Mouse (Mus musculus) intestine, embryonic 14.5 days (tissue): ENCODE data around the gene Akain1. TPM values are rescaled to one million over a fixed set of nuclear protein-coding genes. Genes with fewer than 3 reads are reported as not detected.
A peak's percentile ranks its signal among the peaks of the same experiment; 100 is the strongest.

ENCODE experiments used
- ATAC-seq: fragments of 200-750 bp; cut with Nextera tagmentation; replicated peaks from 2 replicates; pipeline ENCODE4 v1.8.0; 2017; ENCODE audit warnings: low read depth, moderate number of reproducible peaks, moderate TSS enrichment, moderate library complexity; ENCODE audit not compliant: low FRiP score, low TSS enrichment
- DNase-seq: peaks from one replicate; pipeline ENCODE4 v3.0.0-alpha.2; 2018; ENCODE audit warnings: low spot score
- H3K27ac ChIP-seq: fragments of 300-500 bp; sonication (generic); 2 replicates; pipeline ENCODE4 v1.5.1; 2014; ENCODE audit warnings: low read depth, mild to moderate bottlenecking, control low read depth
- H3K27me3 ChIP-seq: fragments of 300-500 bp; sonication (generic); replicated peaks from 2 replicates; pipeline ENCODE4 v1.6.1; 2014; ENCODE audit warnings: low read length, control low read depth; ENCODE audit not compliant: control insufficient read depth, insufficient read depth
- H3K36me3 ChIP-seq: fragments of 300-500 bp; sonication (generic); 2 replicates; pipeline ENCODE4 v1.6.1; 2014; ENCODE audit warnings: low read length, control low read depth; ENCODE audit not compliant: control insufficient read depth, insufficient read depth
- H3K4me1 ChIP-seq: fragments of 300-500 bp; sonication (generic); replicated peaks from 2 replicates; pipeline ENCODE4 v1.6.1; 2014; ENCODE audit warnings: low read length, control low read depth, mixed read lengths; ENCODE audit not compliant: control insufficient read depth, insufficient read depth
- H3K4me2 ChIP-seq: fragments of 300-500 bp; sonication (generic); 2 replicates; pipeline ENCODE4 v1.6.1; 2014; ENCODE audit warnings: low read length
- H3K4me3 ChIP-seq: fragments of 300-500 bp; sonication (generic); 2 replicates; pipeline ENCODE4 v1.5.1; 2014; ENCODE audit warnings: low read depth, low read length, control low read depth, mixed read lengths
- H3K9ac ChIP-seq: fragments of 300-500 bp; sonication (generic); 2 replicates; pipeline ENCODE4 v1.6.1; 2014; ENCODE audit warnings: mild to moderate bottlenecking, low read length
- H3K9me3 ChIP-seq: fragments of 300-500 bp; sonication (generic); 2 replicates; pipeline ENCODE4 v1.6.1; 2016; ENCODE audit warnings: low read length, control low read depth; ENCODE audit not compliant: control insufficient read depth
- WGBS: fragments of 180-500 bp; shearing (Covaris S2); extraction: QIAGEN DNeasy Blood & Tissue Kit; methylation state at CpG from one replicate; pipeline ENCODE4 v1.1.7; 2014; 5-methylcytosine and 5-hydroxymethylcytosine counted together
- polyA plus RNA-seq: library from polyadenylated mRNA; unstranded; fragments of >200 nt; fragmentation: Nextera tagmentation; extraction: Ambion mirVana; gene quantifications from 2 replicates; pipeline ENCODE4 v1.2.1, GENCODE M21; 2014

Gene Akain1
- polyA plus RNA-seq: not detected in 2 replicates

DNA sequence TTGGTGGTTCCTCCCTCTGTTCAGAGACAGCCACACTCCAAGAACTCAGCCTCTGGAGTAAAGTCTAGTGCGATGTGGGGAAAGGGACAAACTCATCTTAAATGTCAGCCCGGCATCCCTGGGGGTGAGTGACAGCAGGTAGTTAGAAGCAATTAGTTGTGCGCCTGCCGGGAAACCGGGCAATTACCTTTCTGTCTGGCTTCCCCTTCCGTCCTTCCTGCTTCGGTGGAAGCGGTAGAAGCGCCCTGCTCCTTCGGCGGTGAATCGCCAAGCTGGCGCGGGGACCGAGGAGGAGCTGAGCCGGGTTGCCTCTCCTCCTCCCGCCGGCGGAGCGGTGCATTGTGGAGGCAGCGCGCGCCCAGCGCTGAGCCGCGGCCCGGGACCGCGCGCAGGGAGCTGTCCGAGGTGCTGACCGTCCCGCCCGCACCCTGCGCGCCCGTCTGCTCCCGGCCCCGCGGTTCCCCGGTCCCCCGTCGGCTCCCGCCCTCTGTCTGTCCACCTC is at the start of gene Akain1:
TSS of gene Akain1 (plus strand) at position 337 of the 502 bp plus-strand sequence.
- peak within 1 kb of the TSS; percentile 30 for H3K4me3 ChIP-seq
- DNase-seq (peak; percentile 87), ATAC-seq (peak; percentile 93)
- WGBS: 0% methylated on average over 43 of the region's 44 CpGs
- H3K9me3 ChIP-seq: no peaks in the 10 kb centered on the region
- no peaks in the 10 kb centered on the region for H3K36me3 ChIP-seq
- H3K4me1 ChIP-seq: peaks cover 12% of the 10 kb centered on the region
- peak within 1 kb of the TSS; percentile 53 for H3K4me2 ChIP-seq
- H3K27ac ChIP-seq: no peak within 1 kb of the TSS
- H3K9ac ChIP-seq: no peak within 1 kb of the TSS
- peaks cover 41% of the 10 kb centered on the region for H3K27me3 ChIP-seq

DNA sequence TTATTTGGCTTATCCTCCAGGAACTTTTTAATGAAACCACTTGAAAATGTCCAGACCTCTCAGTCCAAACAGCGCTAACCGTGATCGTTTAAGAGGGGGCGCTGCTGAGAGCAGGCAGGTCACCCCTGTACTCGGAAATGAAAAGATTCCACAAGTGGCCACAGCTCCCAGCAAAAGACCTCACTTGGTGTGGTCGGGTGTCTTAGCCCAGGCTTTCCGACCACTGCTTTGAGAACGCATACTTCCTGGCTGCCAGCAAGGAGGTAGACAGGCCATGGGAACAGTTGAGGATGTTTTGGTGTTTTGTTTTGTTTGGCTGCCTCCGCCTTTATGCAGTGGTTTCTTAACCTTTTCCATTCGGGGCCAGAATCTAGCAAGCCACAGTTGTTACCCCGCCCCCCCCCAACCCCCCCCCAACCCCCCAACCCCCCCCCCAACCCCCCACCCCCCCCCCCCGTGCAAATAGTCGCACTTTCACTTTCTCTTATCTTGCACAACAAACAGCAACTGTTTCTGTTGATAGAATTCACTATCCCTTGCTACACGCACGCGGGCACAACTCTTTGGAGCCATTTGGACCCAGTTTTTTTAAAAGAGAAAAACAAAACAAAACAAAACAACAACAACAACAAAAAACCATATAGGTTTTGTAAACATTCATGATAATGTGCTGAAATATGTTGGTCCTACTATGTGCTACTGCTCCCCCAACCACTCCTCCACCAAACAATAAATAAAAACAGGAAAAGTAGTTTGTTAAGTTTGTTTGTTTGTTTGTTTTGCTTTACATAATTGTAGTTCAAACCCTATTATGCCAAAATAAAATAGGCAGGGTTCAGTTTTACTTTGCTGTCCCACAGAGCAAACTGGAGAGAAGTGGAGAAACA is 42.7 kb upstream of the Akain1 start:
- no peak overlapping the region for H3K9ac ChIP-seq
- ATAC-seq (no peak), DNase-seq (no peak)
- H3K4me2 ChIP-seq: no peak overlapping the region; the same call in 1 of the 2 replicates
- no peaks in the 10 kb centered on the region; the same call in 1 of the 2 replicates for H3K36me3 ChIP-seq
- H3K9me3 ChIP-seq: no peaks in the 10 kb centered on the region
- H3K27ac ChIP-seq: no peak overlapping the region
- no peaks in the 10 kb centered on the region for H3K4me1 ChIP-seq
- H3K4me3 ChIP-seq: no peak overlapping the region
- H3K27me3 ChIP-seq: no peaks in the 10 kb centered on the region
- WGBS: 34% methylated on average over 15 of the region's 16 CpGs

- no peaks in the 10 kb centered on the region for H3K9me3 ChIP-seq
- no peaks in the 10 kb centered on the region for H3K27me3 ChIP-seq
- no peaks in the 10 kb centered on the region for H3K4me1 ChIP-seq
- H3K4me2 ChIP-seq: no peak overlapping the region
- DNase-seq (no peak), ATAC-seq (no peak)
- WGBS: 54% methylated on average over 5 of the region's 5 CpGs
- no peaks in the 10 kb centered on the region for H3K36me3 ChIP-seq
- no peak overlapping the region for H3K9ac ChIP-seq
- no peak overlapping the region for H3K4me3 ChIP-seq
- H3K27ac ChIP-seq: no peak overlapping the region
Observed at GRCm38 (mm10) chr17:69397163-69397562, 42.0 kb upstream of the Akain1 start.

DNA sequence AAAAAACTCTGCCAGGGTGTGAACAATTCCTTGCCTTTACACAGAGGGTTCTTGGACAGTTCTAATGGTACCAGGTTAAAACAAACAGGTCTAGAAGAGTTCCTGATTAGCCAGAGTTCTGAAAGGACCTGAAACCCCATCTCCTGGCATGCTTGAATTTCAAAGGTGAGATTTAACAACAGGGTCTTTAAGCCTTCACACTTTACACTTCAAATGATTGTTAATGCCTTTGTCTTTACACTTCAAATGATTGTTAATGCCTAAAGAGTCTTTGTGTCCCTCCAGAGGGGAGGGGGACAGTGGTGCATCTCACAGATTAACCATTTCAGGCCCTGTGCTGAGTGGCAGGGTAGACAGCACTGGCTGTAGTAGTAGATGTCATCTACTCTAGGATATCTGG is 41.0 kb upstream of the Akain1 start:
- H3K4me3 ChIP-seq: no peak overlapping the region
- H3K9me3 ChIP-seq: no peaks in the 10 kb centered on the region
- ATAC-seq (no peak), DNase-seq (no peak)
- no peaks in the 10 kb centered on the region for H3K4me1 ChIP-seq
- no peak overlapping the region for H3K27ac ChIP-seq
- no peak overlapping the region for H3K9ac ChIP-seq
- H3K4me2 ChIP-seq: no peak overlapping the region
- H3K27me3 ChIP-seq: no peaks in the 10 kb centered on the region
- H3K36me3 ChIP-seq: no peaks in the 10 kb centered on the region

GRCm38 (mm10) chr17:69401146-69401545 is 38.0 kb upstream of the Akain1 start:
- DNase-seq: no peak
- H3K9ac ChIP-seq: no peak overlapping the region
- H3K27ac ChIP-seq: no peak overlapping the region
- ATAC-seq: no peak
- no peaks in the 10 kb centered on the region for H3K36me3 ChIP-seq
- 73% methylated on average over 2 of the region's 2 CpGs for WGBS
- H3K4me2 ChIP-seq: no peak overlapping the region
- no peaks in the 10 kb centered on the region for H3K4me1 ChIP-seq
- H3K4me3 ChIP-seq: no peak overlapping the region
- no peaks in the 10 kb centered on the region for H3K9me3 ChIP-seq
- no peaks in the 10 kb centered on the region for H3K27me3 ChIP-seq

- ATAC-seq (no peak), DNase-seq (no peak)
- Histone ChIP-seq H3K9me3 (no peaks in the 10 kb centered on the region), H3K9ac (peak overlapping the region; percentile 85), H3K27ac (no peak overlapping the region), H3K27me3 (no peaks in the 10 kb centered on the region), H3K36me3 (no peaks in the 10 kb centered on the region), H3K4me2 (peak overlapping the region; percentile 53), H3K4me1 (peaks cover 8% of the 10 kb centered on the region), H3K4me3 (peak overlapping the region; percentile 70)
Observed at GRCm38 (mm10) chr17:69416163-69416562, 23.0 kb upstream of the Akain1 start.

- DNase-seq (peak; percentile 99), ATAC-seq (peak; percentile 100)
- peak overlapping the region; percentile 70 for H3K4me3 ChIP-seq
- WGBS: under 1% methylated on average over 56 of the region's 56 CpGs
- H3K4me2 ChIP-seq: peak overlapping the region; percentile 53
- H3K27ac ChIP-seq: peak overlapping the region; percentile 97
- no peaks in the 10 kb centered on the region for H3K9me3 ChIP-seq
- no peaks in the 10 kb centered on the region for H3K36me3 ChIP-seq
- H3K27me3 ChIP-seq: no peaks in the 10 kb centered on the region
- H3K9ac ChIP-seq: peak overlapping the region; percentile 85
- peaks cover 8% of the 10 kb centered on the region for H3K4me1 ChIP-seq
Observed at GRCm38 (mm10) chr17:69416920-69417661, 22.0 kb upstream of the Akain1 start.

- ATAC-seq (peak; percentile 42), DNase-seq (no peak)
- peak overlapping the region; percentile 97 for H3K27ac ChIP-seq
- peaks cover 8% of the 10 kb centered on the region for H3K4me1 ChIP-seq
- peak overlapping the region; percentile 53 for H3K4me2 ChIP-seq
- H3K36me3 ChIP-seq: no peaks in the 10 kb centered on the region
- 3% methylated on average over 26 of the region's 26 CpGs for WGBS
- no peaks in the 10 kb centered on the region for H3K27me3 ChIP-seq
- peak overlapping the region; percentile 85 for H3K9ac ChIP-seq
- H3K4me3 ChIP-seq: peak overlapping the region; percentile 70
- no peaks in the 10 kb centered on the region for H3K9me3 ChIP-seq
Observed at GRCm38 (mm10) chr17:69417724-69418373, 21.3 kb upstream of the Akain1 start.
